Mouse (Mus musculus) spleen, postnatal 14 days (tissue): ENCODE measurements around the gene Cep78.

Source experiments
- DNase-seq, 2 experiments: peaks; one replicate each; pipeline ENCODE4 v3.0.0; 2021 to 2022; ENCODE audit warnings: low spot score in 2 of 2

Gene Cep78

DNA sequence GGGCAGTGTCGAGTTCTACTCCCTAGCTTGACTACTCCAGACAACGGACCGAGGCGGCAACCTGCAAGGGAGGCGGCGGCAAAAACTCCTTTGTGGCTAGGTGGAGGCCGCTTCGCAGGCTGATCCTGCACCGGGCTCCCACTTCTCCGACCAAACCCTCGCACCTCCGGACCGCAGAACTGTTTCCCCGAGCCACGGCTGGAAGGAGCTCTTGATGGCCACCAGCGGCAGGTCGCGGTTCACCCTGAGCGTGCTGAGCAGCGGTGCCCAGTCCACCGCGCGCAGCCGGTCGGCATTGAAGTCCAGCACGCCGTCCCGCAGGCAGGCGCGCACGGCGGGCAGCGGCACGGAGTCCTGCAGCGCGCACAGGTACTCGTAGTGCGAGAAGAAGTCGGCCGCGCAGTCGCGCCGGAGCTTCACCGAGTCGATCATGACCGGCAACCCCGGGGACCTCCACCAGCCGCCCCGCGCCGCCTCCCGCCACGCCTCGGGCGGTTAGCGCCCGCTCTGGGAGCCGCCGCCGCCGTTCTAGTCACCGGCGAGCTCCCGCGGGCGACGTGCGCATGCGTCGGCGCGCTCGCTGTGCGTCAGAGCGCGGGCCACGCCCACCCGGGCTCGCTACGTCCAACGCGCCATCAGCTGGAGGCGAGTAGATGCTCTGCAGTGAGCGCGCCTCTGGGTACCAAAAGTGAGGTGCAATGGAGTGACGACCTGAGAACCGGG, at the start of gene Cep78:
Gene Cep78 (minus strand): TSS at position 541 of the 723 bp plus-strand sequence.
- DNase-seq, result peak; percentile 82 to 89

DNA sequence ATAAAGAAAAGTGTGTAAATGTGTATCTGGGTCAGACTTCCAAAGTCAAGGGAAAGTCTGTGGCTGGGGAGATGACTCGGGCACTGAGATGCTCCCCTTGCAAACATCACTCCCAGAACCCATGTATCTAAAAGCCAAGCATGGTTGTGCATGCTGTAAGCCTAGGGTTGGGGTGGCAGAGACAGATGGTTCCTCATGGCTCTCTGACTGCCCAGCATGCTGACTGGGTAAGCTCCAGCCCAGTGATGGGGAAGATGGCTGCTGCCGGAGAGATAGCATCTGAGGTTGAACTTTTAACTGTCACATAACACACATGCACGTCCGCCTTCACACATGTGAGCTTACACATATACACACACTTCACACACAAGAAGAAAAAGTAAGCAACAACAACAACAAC, 46.5 kb upstream of the Cep78 start:
- DNase-seq, result no peak

DNA sequence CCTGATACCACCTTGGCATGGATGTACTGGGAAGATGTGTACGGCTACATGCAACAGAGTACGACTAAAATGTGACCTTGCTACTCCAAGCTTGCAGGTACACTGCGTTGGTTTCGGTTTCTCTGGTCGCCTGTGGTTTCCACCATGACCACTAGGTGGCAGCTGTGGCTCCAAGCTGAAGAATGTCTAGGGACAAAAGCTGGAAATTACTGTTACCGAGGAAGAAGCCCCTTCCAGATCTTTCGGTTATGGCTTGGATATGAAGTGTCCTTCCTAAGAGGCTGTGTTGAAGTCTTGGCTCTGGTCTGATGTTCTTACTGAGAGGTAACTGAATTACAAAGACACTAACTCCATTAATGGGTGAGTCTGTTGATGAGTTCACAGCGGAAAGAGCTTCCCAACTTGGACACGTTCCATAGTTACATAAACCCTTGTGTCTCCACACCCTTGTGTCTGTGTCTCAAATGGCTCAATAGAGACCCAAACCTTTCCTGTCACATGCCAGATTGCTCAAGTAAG, 44.5 kb upstream of the Cep78 start:
- DNase-seq, result peak in 1 of 2 experiments; percentile 15

DNA sequence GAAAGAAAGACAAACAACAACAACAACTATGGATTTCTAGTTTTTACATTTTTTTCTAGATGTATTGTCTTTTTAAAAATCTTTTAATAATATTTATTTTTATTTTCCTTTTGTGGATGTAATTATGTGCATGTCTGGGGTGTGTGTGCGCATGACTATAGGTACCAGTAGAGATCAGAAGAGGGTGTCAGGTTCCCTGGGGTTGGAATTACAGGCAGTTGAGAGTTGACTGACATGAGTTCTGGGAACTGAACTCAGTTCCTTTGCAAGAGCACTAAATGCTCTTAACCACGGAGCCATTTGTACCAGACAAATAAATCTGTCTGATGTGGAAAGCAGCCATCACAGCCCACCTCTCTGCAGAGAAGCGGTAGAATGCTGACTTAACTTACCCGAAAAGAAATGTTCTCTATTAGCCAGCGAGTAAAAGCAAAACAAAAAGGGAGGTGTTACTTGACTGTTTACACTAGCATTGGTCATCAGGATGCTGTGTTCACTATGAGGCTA, 44.0 kb upstream of the Cep78 start:
- no peak for DNase-seq

DNA sequence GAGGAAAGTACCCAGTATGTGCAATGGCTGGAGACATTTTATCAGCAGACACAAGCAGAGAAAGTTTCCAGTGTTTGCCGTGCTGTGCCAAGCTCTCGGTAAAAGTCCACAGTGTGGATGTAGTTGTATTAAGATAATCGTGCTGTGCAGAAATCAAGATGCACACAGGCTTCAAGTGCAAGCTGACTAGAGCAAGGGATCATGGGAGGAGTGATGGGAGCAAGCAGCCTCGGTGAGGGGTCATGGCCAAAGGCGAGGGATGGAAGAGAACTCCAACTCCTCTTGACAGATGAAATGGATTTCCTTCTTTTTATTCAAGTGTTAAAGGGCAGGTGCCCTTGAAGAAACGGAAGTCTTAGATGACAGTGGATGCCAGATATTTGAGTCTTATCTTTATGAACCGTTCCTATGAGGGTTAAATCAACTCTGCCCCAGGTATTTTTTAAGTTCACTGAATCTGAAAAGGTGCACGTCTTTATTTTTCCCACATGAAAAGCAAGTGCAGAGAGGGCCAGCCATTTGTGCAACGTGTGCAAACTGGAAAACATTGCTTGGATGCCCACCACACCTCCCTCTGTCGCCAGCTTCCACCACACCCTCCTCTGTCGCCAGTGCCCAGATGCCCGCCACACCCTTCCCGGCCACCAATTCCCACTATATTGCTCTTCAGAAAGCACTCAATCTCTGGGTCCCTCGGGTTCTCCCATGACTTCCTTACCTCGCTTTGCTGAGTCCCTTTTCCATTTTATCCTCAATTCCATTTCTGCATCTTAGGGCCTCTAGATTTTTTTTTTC, 43.3 kb upstream of the Cep78 start:
- no peak for DNase-seq

DNA sequence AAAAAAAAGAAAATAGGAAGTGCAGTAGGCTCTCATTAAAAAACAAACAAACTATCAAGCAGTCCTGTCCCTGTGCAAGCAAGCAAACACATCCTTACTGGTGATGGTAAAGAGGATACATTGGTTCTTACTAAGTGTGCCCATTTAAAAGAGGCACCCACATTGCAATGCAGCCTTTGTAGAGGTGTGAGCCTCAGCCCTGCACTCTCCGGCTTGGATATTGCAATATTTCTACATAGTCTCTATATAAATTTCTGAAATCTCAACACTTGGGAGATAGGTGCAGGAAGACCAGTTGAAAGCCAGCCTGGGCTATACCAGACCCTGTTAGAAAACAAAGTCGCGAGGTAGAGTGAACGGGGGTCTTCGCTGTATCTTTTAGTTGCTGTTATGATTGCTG, 41.5 kb upstream of the Cep78 start:
- no peak for DNase-seq

DNA sequence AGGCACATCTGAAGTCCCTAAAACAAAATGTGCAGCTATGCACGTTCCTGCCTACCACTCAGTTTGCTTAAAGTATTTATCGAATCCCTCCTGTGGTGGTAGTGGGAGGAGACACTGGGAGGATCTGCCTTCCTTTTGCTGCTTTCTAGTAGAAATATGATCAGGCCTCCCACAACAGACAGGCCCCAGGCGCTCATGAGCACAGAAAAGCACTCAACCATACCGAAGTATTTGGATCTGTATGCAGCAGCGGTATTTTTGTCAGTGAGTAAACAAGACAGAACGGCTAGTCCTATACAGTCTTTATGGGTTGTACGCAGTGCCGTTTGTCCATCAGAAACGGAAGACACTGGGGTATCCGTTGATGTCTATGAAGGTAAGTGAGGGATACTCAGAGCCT, 37.4 kb upstream of the Cep78 start:
- no peak for DNase-seq

DNA sequence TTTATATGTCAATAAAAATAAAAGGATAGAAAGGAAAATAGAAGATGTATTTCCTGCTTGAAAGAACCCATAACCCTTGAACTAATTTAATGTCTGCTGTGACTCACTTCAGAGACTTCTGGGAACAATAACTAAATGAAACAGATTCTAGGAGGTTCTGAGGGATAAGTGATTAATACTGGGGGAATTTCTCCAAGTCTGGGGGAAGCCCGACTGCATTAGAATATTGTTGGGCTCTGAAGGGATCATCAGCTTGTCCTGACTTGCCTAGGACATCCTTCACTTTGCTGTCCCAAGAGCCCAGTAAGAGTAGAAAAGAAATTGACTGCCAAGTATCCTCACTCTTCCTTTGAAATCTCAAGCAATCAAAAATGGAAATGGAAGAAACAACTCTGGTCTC, 31.4 kb upstream of the Cep78 start:
- DNase-seq, result no peak

DNA sequence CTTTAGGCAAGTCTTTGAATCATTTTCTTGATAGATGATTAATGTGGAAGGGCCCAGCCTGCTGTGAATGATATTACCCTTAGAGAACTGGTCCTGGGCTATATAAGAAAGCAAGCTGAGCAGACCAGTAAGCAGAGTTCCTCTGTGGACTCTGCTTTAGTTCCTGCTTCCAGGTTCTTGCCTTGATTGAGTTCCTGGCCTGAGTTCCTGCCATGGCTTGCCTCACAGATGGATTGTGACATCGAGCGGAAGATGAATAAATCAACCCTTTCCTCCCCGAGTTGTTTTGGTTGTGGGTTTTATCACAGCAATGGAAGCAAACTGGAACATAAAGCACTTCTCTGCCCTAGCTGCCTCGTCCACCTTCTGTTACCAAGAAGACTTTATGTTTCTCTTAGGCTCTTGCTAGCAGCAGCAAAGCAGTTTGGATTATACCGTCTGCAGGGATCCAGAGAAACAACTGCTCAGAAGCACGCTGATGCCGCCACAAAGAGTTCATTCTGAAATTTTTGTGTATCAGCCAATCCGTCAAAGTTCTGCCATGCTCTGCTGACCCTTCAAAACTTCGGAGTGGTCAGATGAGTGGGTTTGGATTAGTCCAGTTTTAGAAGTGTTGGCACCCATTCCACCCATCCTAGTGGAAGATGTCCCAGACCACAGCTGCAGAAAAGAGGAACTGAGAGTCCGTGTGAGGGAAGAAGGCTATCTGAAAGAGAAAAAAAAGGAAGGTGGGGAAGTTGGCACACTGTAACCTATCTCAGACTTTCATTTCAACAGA, 30.6 kb upstream of the Cep78 start:
- no peak for DNase-seq

DNA sequence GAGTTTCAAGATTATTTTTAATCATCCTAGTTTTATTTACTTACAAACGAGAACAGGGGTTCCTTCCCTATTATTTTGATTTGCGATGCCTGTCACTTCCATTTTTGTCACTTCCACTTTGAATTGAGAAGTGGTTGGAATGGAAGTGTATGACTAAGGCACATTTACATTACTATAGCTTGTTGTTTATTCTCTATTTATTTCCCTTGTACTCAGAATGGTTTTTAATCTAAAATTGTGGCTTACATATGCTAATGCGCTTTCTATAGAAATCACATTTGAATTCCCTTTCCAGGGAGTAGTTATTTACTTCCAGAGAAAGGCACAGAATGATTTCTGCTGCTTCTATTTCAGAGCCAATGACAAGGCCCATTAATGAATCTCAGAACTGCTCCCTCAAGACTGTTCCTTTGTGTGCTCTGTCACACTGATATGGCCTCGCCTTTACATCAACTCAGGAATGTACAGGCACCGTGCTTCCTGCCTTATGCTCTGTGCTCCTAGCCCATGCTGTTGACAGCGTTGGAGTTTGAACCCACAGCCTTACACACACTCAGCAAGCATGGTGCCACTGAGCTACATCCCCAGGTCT, 25.1 kb upstream of the Cep78 start:
- no peak for DNase-seq

DNA sequence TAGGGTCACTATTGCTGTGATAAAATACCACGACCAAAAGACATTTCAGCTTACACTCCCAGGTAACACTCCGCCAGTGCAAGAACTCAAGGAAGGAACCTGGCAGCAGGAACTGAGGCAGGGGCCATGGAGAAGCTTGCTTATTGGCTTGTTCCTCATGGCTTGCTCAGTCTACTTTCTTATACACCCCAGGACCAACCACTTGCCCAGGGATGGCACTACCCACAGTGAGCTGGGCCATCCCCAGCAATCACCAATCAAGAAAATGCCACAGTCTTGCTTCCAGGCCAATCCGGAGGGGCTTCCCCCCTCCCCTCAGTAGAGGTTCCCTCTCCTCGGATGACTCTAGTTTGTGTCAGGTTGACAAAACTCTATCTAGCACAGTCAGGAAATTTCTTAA, 24.3 kb upstream of the Cep78 start:
- DNase-seq, result no peak

DNA sequence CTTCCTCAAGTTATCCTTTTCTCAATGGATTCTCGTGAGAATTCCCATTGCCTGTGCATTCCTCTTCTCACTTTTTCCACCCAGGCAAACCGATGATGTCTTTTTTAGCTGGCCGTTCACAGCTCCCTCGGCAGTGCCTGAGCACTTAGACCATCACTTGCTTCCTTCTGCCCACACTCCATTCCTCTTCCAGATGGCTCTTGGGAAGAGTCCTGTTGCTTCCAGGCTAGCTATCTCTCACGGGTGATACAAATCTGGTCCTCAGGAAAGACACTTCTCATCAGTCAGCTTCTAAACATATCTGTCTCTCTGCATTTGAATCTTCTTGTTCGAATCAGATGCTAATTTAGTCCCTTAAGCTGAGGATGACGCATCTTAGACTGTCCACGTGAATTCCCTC, 22.3 kb upstream of the Cep78 start:
- no peak for DNase-seq

DNA sequence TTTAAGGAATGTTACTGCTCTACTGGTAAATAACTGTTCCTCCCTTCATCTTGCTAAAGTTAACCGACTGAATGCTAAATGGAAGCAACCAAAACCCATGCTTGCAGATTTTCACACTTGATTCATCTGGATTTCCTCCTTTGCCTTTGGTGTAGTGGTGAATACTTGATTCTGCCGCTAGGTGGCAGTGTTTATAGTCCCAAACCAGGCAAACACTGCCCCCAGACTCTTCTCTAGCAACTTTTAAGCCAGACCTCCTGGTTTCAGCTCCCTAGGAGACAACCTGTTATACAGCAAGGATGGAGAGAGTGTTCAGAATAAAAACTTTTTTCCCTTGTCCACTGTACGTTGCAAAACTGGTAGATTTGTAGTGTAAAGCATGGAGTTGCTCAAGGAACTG, 13.4 kb upstream of the Cep78 start:
- peak in 1 of 2 experiments; percentile 42 for DNase-seq

DNA sequence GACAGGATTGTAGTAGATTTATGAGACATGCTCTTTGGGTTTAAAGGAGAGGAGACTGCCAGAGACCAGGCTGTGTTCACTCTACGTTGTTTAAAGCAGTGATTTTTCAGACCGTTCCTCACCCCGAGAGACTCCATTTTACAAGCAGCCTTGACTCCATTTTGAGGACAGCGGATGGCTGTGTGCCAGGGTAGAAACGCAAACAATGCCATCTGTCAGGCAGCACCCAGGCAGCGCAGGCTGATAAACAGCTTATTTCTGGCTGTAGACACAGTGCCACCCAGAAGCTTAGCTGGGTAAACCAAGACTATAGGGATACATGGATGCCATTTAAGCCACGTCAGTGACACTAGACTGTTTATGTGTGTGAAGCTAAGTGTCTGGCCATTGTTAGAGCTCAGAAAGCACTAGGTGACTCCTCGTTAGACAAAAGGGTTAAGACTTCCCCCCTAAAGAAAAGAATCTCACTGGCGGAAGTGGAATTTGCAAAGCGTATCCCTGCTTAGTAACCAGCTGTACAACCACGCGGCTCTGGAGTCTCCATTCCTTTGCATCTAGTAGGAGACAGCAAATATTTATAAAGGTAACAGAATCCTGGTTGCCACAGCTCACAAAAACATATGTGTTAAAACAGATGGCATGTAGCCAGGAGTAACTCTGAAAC, 12.2 kb upstream of the Cep78 start:
- DNase-seq, result no peak

DNA sequence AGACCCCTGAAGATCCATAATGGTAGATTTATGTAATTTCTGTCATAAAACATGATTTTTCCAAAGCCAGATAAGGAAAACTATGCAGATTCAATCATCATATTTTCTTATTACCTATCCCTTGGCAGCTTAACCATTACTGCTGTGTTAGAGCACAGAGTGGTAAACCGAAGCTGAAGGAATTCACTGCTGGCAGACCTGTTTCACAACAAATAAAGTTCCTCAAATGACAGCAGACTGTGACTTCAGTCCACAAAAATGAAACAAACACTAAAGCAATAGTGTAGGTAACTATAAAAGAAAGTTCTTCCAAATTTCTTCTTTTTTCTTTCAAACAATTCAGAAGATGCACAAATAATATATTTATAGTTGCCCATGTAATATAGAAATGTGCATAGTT, 5.3 kb upstream of the Cep78 start:
- DNase-seq, result no peak

DNA sequence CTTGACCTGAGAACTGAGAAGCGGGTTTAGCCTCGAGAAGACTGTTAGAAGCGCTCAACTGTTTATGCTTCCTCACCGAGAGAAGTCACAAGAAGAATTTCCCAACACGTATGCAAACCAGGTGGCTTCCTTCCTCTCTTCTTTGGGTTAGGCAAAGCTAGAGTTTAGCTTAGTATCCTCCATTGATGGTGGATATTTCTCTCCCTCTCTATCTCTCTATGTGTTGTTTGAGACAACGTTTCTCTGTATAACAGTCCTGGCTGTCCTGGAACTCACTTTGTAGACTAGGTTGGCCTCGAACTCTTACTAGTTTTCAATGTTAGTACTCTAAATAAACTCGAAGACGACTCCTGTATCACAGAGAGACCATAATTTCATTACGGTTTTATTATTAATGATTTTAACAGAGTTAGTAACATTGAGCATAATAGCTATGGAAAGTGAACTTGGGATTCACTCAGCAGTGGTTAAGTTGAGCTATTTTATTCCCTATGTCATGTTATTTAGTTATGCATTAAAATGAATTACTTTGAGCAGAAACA, 454 bp upstream of the Cep78 start:
- no peak for DNase-seq

DNA sequence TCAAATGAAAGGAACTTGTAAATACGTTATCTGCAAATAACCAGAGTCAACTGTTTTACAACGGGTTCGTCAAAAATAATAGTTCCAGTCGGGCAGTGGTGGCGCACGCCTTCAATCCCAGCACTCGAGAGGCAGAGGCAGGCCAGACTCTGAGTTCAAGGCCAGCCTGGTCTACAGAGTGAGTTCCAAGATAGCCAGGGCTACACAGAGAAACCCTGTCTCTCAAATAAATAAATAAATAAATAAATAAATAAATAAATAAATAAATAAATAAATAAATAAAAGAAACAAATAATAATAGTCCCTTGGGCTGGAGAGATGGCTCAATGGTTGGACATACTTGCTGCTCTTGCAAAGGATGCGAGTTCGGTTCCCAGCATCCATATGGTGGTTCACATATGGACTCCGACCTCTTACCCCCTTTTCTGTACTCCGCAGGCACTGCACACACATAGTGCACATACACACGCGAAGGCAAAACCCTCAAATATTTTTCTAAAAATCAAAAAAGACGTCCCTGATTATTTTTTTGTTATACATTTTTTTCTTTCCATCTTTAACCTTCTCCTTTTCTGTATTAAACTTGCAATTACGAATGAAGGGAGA, 947 bp downstream of the Cep78 start:
- no peak for DNase-seq

DNA sequence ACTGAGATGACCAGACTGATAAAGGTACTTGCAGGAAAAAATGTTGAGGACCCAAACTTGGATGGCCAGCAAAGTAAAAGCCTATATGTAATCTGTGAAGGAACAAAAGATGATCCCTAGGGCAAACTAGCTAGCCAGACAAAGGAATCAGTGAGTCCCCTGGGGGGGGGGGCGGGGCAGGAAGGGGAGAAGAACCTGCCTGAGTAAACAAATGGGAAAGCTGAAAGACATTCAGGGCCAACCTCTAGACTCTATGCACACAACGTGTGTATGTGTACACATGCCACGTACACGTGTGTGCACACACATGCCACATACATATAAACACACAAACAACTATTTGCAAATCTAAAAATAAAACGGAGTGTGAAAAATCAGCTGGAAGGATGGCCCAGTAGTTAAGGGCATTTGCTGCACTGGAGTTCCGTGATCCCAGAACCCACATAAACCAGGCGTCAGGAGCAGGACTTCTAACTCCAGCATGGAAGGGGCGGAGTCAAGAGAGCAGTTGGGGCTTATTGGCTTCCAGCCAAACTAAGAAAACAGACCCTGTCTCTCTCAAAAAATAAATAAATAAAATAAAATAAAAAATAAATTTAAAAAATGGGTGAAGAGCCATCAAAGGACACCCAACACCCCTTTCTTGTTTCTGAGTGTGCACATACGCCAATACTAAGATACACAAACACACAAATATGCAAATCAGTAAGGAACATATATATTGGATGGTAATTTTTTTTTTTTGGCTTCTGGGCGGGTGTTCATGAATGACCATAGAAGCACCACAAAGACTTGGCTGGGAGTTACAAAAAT, 1.7 kb downstream of the Cep78 start:
- DNase-seq, result no peak

DNA sequence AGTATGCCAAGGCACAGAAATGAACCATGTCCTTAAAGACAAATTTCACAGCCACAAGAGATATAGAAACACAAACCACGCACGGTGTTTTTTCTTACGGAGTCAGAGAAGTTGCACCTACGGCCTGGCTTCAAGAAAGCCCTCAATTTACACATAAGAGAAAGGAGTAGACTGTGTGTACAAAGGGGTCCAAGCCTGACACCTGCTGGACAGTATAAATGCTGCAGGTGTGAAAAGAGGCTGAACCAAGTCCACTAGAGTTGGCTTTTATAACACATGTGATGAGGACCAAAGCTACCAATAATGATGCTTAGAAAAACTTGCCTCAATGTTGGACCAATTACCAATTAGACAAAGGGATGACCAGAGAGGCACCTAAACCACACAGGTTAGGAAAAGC, 2.9 kb downstream of the Cep78 start:
- peak; percentile 27 to 55 for DNase-seq

DNA sequence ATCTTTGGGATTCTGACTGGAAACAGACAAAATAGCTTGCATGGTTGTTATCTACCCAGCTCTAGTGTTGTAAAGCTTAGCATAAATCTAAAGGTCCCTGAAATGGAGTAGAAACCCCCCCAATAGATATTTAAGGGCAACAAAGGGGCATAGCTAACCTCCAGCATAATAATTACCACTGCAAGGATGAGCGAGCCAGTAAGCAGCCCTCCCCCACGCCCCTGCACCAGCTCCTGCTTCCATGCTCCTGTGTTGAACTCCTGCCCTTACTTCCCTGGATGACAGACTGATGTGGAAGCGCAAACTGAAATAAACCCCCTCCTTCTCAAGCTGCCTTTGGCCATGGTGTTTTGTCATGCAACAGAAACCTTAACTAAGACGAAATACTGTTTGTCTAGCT, 11.4 kb downstream of the Cep78 start:
- no peak for DNase-seq
